Mouse (Mus musculus): ENCODE results near the gene Lrrn4.

GRCm38 (mm10) chr2:132849141-132849540 lies 31.6 kb downstream of the Lrrn4 start:
- no peak for TF ChIP-seq CHD2 (IDR thresholded peaks at IDR 0.05; ENCODE audit: low read depth, low read length)
- no peak for TF ChIP-seq HCFC1 (IDR thresholded peaks at IDR 0.05; ENCODE audit: borderline replicate concordance, insufficient read depth, low read length)
- no peak for TF ChIP-seq ZC3H11A (IDR thresholded peaks at IDR 0.05; ENCODE audit: borderline replicate concordance, low read depth, low read length)
- no peak for TF ChIP-seq ZNF384 (IDR thresholded peaks at IDR 0.05; ENCODE audit: low read depth, low read length)
